Mouse (Mus musculus): ENCODE measurements around the gene Rpl39. TPM values are rescaled to one million over a fixed set of nuclear protein-coding genes. Genes with fewer than 3 reads are reported as not detected.
"Not testable (repeated sequence)": the region's sequence is repeated elsewhere in the genome, so short reads cannot be mapped to it uniquely, and the experiment has no call there.

Rpl39 gene
- polyA plus RNA-seq, 1 experiment from 2014 or later = 1,195 TPM

DNA sequence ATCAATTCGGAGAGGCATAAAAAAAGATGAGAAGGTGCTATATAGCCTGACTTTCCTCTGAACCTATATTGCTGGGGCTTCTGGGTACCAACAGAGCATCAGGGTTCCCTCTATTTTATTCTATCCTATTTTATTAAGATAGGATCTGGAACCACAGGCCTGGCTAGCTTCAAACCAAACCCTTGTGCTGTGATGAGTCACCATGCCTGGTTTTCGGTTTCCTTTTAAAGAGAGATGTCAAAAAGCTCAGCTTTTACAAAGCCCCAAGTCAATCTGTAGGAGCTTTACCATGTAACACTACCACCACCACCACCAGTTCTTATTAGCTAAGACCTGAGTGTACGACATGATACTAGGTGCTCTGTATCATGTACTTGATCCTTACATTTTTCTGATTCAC lies 13.5 kb upstream of the Rpl39 start:
- in situ Hi-C loops (cut with MboI; ENCODE audit: low pct_unique_long_range_greater_than_20kb) = no loop called here
- no peak for TF ChIP-seq CTCF (IDR thresholded peaks at IDR 0.05)
- POLR2A ChIA-PET = interaction anchor here (1.2 kb wide), 1 partner anchor 11 kb away, joined by 3 read pairs; no protein-coding TSS in a partner anchor
- CTCF ChIA-PET = interaction anchor here (0.8 to 1.7 kb wide), 3 partner anchors 12 to 50 kb away, joined by 3 to 4 read pairs (median 4); partner anchors contain the start of gene Upf3b
- ATAC-seq (no peak), DNase-seq (ENCODE audit: low read depth, low spot score) (no peak)
- peaks cover 13% of the 10 kb centered on the region for H3K27me3 ChIP-seq

DNA sequence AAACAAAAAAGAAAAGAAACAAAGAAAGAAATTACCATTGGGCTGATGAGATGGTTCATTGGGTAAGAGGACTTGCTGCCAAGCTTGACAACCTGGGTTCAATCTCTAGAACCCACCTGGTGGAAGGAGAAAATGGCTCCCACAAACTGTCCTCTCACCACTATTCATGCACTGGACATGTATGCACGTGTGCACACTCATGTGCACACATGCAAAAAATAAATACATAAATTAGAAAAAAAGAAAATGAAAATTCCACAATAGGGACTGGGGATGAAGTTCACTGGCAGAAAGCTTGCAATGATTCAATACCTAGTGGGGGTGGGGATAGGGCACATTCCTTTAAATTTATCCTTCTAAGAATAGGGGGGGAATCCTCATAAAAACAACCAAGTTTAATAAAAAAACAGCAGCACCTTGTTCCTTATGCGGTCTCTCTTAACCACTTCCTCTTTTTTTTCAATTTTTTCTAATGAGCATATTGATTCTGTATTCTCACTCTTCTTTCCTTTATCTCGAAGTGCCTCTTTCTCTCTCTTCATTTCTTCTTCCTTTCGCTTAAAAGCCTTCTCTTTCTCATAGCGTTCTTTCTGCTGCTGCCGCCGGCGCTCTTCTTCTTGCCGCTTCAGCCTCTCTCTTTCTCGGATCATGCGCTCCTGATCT lies 10.0 kb upstream of the Rpl39 start:
- DNase-seq (ENCODE audit: low read depth, low spot score) (no peak), ATAC-seq (no peak)
- TF ChIP-seq CTCF (IDR thresholded peaks at IDR 0.05) = no peak
- H3K27me3 ChIP-seq = peaks cover 3% of the 10 kb centered on the region
- ChIA-PET CTCF (no interaction called here), POLR2A (no interaction called here)
- in situ Hi-C loops (cut with MboI; ENCODE audit: low pct_unique_long_range_greater_than_20kb) = no loop called here

DNA sequence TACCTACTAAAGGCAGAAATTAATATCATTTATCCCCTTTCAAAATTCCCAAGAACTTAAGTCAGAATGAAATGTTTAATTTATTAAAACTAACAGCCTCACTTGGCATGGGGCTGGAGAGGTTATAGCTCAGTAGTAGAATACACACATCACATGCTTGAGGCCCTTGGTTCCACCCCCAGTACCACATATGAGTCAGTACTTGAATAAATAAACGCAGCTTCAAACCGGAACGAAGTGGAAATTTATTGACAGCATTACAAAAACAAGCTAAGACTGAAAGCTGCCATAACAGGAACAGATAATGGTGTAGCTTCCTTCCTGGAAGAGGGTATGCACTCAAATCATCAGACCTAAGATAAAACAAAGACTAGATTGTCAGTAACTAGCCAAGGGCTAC lies 6.3 kb upstream of the Rpl39 start:
- DNase-seq (ENCODE audit: low read depth, low spot score) = no peak
- ChIA-PET POLR2A (interaction anchor here (0.6 kb wide), 1 partner anchor 182 kb away, joined by 6 read pairs; no protein-coding TSS in a partner anchor), CTCF (interaction anchor here (1.3 kb wide), 1 partner anchor 10 kb away, joined by 5 read pairs; no protein-coding TSS in a partner anchor)
- H3K27me3 ChIP-seq = peaks cover 3% of the 10 kb centered on the region
- in situ Hi-C loops (cut with MboI; ENCODE audit: low pct_unique_long_range_greater_than_20kb) = no loop called here
- no peak for TF ChIP-seq CTCF (IDR thresholded peaks at IDR 0.05)
- peak; percentile 69 for ATAC-seq

- CTCF ChIA-PET = no interaction called here
Observed at GRCm38 (mm10) chrX:37088778-37089177, 3.6 kb upstream of the Rpl39 start.

DNA sequence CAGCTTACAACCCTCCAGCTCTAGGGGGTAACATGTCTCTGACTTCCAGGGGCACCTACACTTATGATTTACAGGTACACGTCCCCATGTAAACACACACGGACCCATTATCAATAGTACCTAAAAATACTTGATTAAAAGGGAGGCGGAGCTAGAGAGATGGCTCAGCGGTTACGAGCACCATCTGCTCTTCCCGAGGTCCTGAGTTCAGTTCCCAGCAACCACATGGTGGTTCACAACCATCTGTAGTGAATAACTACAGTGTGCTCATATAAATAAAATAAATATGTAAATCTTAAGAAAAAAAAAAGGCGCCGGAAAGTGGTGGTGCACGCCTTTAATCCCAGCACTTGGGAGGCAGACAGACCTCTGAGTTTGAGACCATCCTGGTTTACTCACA lies 463 bp upstream of the Rpl39 start:
- peaks cover 9% of the 10 kb centered on the region for H3K27me3 ChIP-seq
- in situ Hi-C loops (cut with MboI; ENCODE audit: low pct_unique_long_range_greater_than_20kb) = no loop called here
- ATAC-seq (no peak), DNase-seq (ENCODE audit: low read depth, low spot score) (no peak)
- POLR2A ChIA-PET = interaction anchor here (0.9 kb wide), 1 partner anchor 286 kb away, joined by 4 read pairs; no protein-coding TSS in a partner anchor
- CTCF ChIA-PET = interaction anchor here (1.2 kb wide), 1 partner anchor 8 kb away, joined by 3 read pairs; no protein-coding TSS in a partner anchor
- TF ChIP-seq CTCF (IDR thresholded peaks at IDR 0.05) = no peak

More at GRCm38 (mm10) chrX:37088778-37089177, 3.6 kb upstream of the Rpl39 start:
- DNase-seq (ENCODE audit: low read depth, low spot score) = no peak
- TF ChIP-seq CTCF (IDR thresholded peaks at IDR 0.05) = no peak
- POLR2A ChIA-PET = no interaction called here
- no peaks in the 10 kb centered on the region for H3K27me3 ChIP-seq
- in situ Hi-C loops (cut with MboI; ENCODE audit: low pct_unique_long_range_greater_than_20kb) = no loop called here
- ATAC-seq = no peak

GRCm38 (mm10) chrX:37084318-37084926 lies 780 bp downstream of the Rpl39 start:
- DNase-seq (ENCODE audit: low read depth, low spot score) = no peak
- TF ChIP-seq CTCF (IDR thresholded peaks at IDR 0.05) = no peak
- ChIA-PET POLR2A (interaction anchor here (0.9 kb wide), 1 partner anchor 285 kb away, joined by 4 read pairs; no protein-coding TSS in a partner anchor), CTCF (no interaction called here)
- H3K27me3 ChIP-seq = peaks cover 9% of the 10 kb centered on the region
- in situ Hi-C loops (cut with MboI; ENCODE audit: low pct_unique_long_range_greater_than_20kb) = no loop called here
- no peak for ATAC-seq

- ATAC-seq = no peak
- POLR2A ChIA-PET = no interaction called here
- no peak for DNase-seq (ENCODE audit: low read depth, low spot score)
- TF ChIP-seq CTCF (IDR thresholded peaks at IDR 0.05) = no peak
- CTCF ChIA-PET = no interaction called here
- in situ Hi-C loops (cut with MboI; ENCODE audit: low pct_unique_long_range_greater_than_20kb) = no loop called here
- peaks cover 9% of the 10 kb centered on the region for H3K27me3 ChIP-seq
Observed at GRCm38 (mm10) chrX:37081194-37081593, 4.0 kb downstream of the Rpl39 start.

GRCm38 (mm10) chrX:37080345-37080744 lies 4.9 kb downstream of the Rpl39 start:
- ATAC-seq; H3K27me3 ChIP-seq; CTCF ChIA-PET; DNase-seq (ENCODE audit: low read depth, low spot score); in situ Hi-C loops (cut with MboI; ENCODE audit: low pct_unique_long_range_greater_than_20kb): not testable (repeated sequence)
- POLR2A ChIA-PET = interaction anchor here (1.1 kb wide), 1 partner anchor 250 kb away, joined by 3 read pairs; no protein-coding TSS in a partner anchor

- POLR2A ChIA-PET = no interaction called here
- ATAC-seq (no peak), DNase-seq (ENCODE audit: low read depth, low spot score) (no peak)
- H3K27me3 ChIP-seq = no peaks in the 10 kb centered on the region
- CTCF ChIA-PET = no interaction called here
- in situ Hi-C loops (cut with MboI; ENCODE audit: low pct_unique_long_range_greater_than_20kb) = no loop called here
- no peak for TF ChIP-seq CTCF (IDR thresholded peaks at IDR 0.05)
Observed at GRCm38 (mm10) chrX:37076651-37077050, 8.6 kb downstream of the Rpl39 start.

DNA sequence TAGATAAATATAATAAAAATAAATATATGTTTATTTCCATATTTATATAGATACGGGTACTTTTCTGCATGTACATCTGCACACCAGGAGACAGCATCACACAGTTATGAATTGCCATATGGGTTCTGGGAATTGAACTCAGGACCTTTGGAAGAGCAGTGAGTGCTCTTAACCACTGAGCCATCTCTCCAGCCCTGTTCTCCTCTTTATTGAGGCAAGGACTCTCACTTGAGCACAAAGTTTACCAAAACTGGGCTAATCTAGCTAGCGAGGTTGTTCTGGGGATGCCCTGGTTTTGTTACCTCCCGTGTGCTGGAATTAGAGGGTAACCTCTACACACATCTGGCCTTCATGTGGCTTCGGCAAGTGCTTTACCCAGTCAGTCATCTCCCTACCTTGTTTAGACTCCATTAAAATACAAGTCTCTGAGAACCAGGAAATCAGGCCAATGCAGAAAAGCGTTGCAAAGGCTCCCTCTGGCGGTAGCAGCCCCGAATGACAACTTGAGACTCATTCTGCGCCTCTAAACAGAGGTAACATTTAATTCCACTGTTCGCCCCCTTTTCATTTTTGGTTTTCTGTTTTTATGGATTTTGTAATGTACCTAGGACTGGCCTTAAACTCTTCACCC lies 10.8 kb downstream of the Rpl39 start:
- DNase-seq (ENCODE audit: low read depth, low spot score) (no peak), ATAC-seq (no peak)
- ChIA-PET POLR2A (no interaction called here), CTCF (no interaction called here)
- peak; percentile 85 for TF ChIP-seq CTCF (IDR thresholded peaks at IDR 0.05)
- in situ Hi-C loops (cut with MboI; ENCODE audit: low pct_unique_long_range_greater_than_20kb) = no loop called here
- no peaks in the 10 kb centered on the region for H3K27me3 ChIP-seq

- CTCF ChIA-PET = no interaction called here
- in situ Hi-C loops (cut with MboI; ENCODE audit: low pct_unique_long_range_greater_than_20kb) = no loop called here
- H3K27me3 ChIP-seq = no peaks in the 10 kb centered on the region
- no peak for TF ChIP-seq CTCF (IDR thresholded peaks at IDR 0.05)
- DNase-seq (ENCODE audit: low read depth, low spot score) (no peak), ATAC-seq (no peak)
- POLR2A ChIA-PET = no interaction called here
Observed at GRCm38 (mm10) chrX:37068766-37069165, 16.4 kb downstream of the Rpl39 start.

Measured in Patski (cell line).